Mouse (Mus musculus) neutrophil, adult 65 days (primary cell): ENCODE data around the gene Nup210. TPM values are rescaled to one million over a fixed set of nuclear protein-coding genes. Genes with fewer than 3 reads are reported as not detected.

Experiments
- total RNA-seq: library from RNA; stranded (reverse); gene quantifications from 2 replicates; pipeline ENCODE4 v1.2.4, GENCODE M21; 2023

Gene Nup210
- 86.8 and 123 TPM in 2 replicates for total RNA-seq

GRCm38 (mm10) chr6:91116244-91117145, at the start of gene Nup210:
Gene Nup210 (minus strand): TSS chr6:91116829.

DNA sequence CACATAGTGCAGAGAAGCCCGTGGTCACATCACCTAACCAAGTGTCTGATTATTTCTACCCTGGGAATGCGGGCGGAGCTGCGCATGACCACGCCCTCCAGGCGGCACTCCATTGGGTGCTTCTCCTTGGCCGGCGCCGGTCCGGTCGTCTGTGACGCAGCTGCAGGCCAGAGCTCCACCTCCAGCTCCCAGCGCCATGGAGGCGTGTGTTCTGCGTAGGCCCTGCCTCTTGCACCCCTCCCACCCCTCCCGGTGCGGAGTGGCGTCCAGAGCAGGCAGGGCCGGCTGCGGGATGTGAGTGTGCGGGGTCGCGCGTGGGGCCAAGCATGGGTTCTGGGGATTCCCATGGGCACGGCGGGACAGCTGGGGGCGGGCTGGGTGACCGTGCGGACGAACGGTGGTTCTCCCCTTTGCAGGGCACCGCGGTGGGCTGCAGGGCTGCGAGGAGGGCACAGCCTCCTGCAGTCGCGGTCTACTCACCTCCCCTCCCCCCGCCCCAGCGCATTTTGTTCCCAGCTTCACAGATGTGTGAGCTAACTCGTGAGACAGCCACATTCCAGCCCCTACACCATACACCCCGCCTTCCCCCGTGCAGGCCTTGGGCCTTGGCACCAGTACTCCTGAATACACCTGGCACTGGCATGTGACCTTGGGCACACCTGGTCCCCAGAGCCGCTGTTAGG, 40.1 kb upstream of the Nup210 start, which contains the start of gene Hdac11:
Hdac11 (plus strand) TSS at position 112 of the 683 bp plus-strand sequence.

DNA sequence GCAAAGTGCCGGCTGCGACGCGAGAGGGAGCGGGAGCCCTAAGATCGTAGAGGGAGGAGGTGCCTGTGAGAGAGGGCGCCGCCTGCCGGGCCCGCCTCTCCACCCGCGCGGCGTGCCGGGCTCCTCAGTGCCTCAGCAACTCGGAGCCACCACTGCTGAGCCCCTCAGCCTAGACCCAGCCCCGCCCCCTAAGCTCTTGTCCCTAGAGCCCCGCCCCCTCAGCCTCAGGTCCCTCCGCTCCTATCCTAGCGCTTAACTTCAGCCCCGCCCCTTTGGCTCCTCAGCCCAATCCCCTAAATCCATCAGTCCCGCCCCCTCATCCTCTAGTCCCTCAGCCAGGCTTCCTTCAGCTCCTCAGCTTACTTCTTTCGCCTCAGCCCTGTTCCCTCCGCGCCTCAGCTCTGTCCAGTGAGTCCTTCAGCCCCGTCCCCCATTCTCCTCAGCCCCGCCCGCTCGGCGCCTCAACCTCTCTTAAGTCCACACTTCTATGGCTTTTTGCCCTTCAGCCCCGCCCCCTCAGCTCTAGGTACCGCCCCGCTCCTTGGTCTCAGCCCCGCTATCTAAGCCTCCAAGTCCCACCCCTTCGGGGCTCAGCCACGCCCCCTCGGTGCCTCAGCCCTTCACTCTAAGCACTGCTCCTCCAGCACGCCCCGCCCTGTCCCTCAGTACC, 127.8 kb downstream of the Nup210 start, which contains the start of gene Iqsec1:
Iqsec1 (minus strand) TSS at position 38 of the 670 bp plus-strand sequence.

Other genes starting within 250 kb of the Nup210 start
- 359 and 432 TPM in 2 replicates for gene Iqsec1, start 128.1 kb downstream of the Nup210 start, total RNA-seq
- 0.66 TPM in 1 of 2 replicates, not detected in the other for gene Hdac11, start 39.8 kb upstream of the Nup210 start, total RNA-seq
- gene Fbln2, start 95.6 kb upstream of the Nup210 start, total RNA-seq: not detected in 2 replicates